Mouse (Mus musculus) spleen, adult 12 weeks (tissue): ENCODE data around the gene Gm4969.

Source experiments
- DNase-seq: peaks from one replicate; pipeline ENCODE4 v3.0.0; 2022; ENCODE audit warnings: low spot score

The Gm4969 gene

GRCm38 (mm10) chr7:19093537-19094385, 24.4 kb downstream of the Gm4969 start:
- DNase-seq: peak; percentile 72

GRCm38 (mm10) chr7:19093174-19093521, 25.0 kb downstream of the Gm4969 start:
- DNase-seq: peak; percentile 76

- no peak for DNase-seq
These were observed 25.6 kb downstream of the Gm4969 start for GRCm38 (mm10) chr7:19092381-19093173.

GRCm38 (mm10) chr7:19091913-19092312, 26.3 kb downstream of the Gm4969 start:
- DNase-seq: no peak

- DNase-seq: peak; percentile 64
These were observed 29.4 kb downstream of the Gm4969 start for GRCm38 (mm10) chr7:19088813-19089212.

- DNase-seq: no peak
These were observed 31.4 kb downstream of the Gm4969 start for GRCm38 (mm10) chr7:19086760-19087159.

GRCm38 (mm10) chr7:19086042-19086441, 32.1 kb downstream of the Gm4969 start:
- peak; percentile 59 for DNase-seq

GRCm38 (mm10) chr7:19085495-19085894, 32.7 kb downstream of the Gm4969 start:
- DNase-seq: no peak

- no peak for DNase-seq
These were observed 33.2 kb downstream of the Gm4969 start for GRCm38 (mm10) chr7:19084921-19085473.

- DNase-seq: no peak
These were observed 33.8 kb downstream of the Gm4969 start for GRCm38 (mm10) chr7:19084277-19084771.

GRCm38 (mm10) chr7:19083701-19084100, 34.5 kb downstream of the Gm4969 start, which contains the start of gene Dmpk:
TSS of gene Dmpk (plus strand) at chr7:19083849.
- DNase-seq: no peak

- DNase-seq: no peak
These were observed 35.1 kb downstream of the Gm4969 start for GRCm38 (mm10) chr7:19083096-19083495.

GRCm38 (mm10) chr7:19082171-19082570, 36.0 kb downstream of the Gm4969 start:
- DNase-seq: no peak

- no peak for DNase-seq
These were observed 37.7 kb downstream of the Gm4969 start for GRCm38 (mm10) chr7:19080451-19080950.

- no peak for DNase-seq
These were observed 39.4 kb downstream of the Gm4969 start for GRCm38 (mm10) chr7:19078732-19079131.

GRCm38 (mm10) chr7:19077761-19078160, 40.4 kb downstream of the Gm4969 start:
- no peak for DNase-seq

GRCm38 (mm10) chr7:19076586-19076991, 41.6 kb downstream of the Gm4969 start:
- DNase-seq: no peak

- peak; percentile 73 for DNase-seq
These were observed 42.2 kb downstream of the Gm4969 start, which contains the start of gene Dmwd for GRCm38 (mm10) chr7:19075723-19076585. TSS of gene Dmwd (plus strand) at chr7:19076227.

- DNase-seq: no peak
These were observed 42.9 kb downstream of the Gm4969 start for GRCm38 (mm10) chr7:19075231-19075630.

GRCm38 (mm10) chr7:19074494-19074893, 43.7 kb downstream of the Gm4969 start:
- DNase-seq: no peak

GRCm38 (mm10) chr7:19073504-19073903, 44.7 kb downstream of the Gm4969 start:
- no peak for DNase-seq
